Mouse (Mus musculus) left cerebral cortex, adult 2 months (tissue): ENCODE results near the gene Edem3. TPM values are rescaled to one million over a fixed set of nuclear protein-coding genes. Genes with fewer than 3 reads are reported as not detected.

Source experiments
- DNase-seq, 2 experiments: peaks; one replicate each; pipeline ENCODE4 v3.0.0; 2021 to 2022; ENCODE audit warnings: low spot score in 2 of 2, mixed read lengths in 1 of 2; ENCODE audit errors: extremely low spot score in 1 of 2
- H3K27ac ChIP-seq: fragments of 200-600 bp; 2 replicates; pipeline ENCODE4 v1.8.1; 2022
- H3K4me3 ChIP-seq: fragments of 200-600 bp; 2 replicates; pipeline ENCODE4 v1.8.1; 2022
- CTCF ChIP-seq: fragments of 200-600 bp; IDR thresholded peaks from 2 replicates; pipeline ENCODE4 v1.8.1; 2022; ENCODE audit warnings: antibody characterized with exemption, mild to moderate bottlenecking, moderate library complexity
- intact Hi-C: fragments of 180-260 bp; cut with DNase I; formaldehyde crosslinking; loops from one replicate; pipeline ENCODE4 v1.15.1; 2025
- total RNA-seq, 2 experiments: library from RNA; stranded (reverse); gene quantifications; 2 replicates each; pipeline ENCODE4 v1.2.3; 2021

The Edem3 gene
- total RNA-seq, 2 experiments from 2014 or later, result 38.0 to 39.6 TPM

DNA sequence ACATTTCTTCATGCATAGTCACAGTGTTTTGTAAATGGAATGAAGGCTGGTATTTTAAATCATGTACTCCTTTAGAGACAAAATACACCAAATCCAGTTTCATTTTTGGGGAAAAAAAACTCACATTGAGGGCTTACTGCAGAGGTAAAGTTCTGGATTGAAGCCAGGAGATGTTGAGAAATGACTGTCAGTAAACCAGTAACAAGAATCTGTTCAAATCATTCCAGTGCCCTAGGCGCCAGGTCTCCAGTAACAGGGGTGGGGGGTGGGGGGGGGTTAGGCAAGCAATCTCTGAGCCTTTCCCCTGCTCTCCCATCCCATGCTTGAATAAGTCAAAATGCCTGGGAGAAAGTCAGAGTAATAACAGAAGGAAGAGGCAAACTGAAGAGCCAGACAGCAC is 100.4 kb downstream of the Edem3 start:
- no peak for TF ChIP-seq CTCF
- Histone ChIP-seq H3K27ac (no peak overlapping the region), H3K4me3 (no peak overlapping the region)
- DNase-seq, result no peak
- intact Hi-C loops, result no loop called here

DNA sequence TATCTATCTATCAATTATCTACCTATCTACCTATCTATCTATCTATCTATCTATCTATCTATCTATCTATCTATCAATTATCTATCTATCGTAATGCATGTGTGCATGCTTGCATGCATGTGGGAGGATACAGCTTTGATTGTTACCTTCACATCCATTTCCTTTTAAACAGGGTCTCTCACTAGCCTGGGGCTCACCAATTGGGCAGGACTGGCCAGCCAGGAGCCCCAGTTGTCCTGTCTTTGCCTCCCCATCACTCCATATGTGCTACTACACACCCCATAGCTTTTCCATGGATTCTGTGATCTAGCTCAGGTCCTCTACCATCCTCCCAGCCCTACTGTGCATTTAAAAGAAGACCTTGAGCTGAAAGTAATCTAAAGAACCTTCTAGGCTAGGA is 103.3 kb downstream of the Edem3 start:
- no peak for DNase-seq
- H3K4me3 ChIP-seq, result no peak overlapping the region
- no peak overlapping the region for H3K27ac ChIP-seq
- no peak for TF ChIP-seq CTCF
- intact Hi-C loops, result no loop called here

DNA sequence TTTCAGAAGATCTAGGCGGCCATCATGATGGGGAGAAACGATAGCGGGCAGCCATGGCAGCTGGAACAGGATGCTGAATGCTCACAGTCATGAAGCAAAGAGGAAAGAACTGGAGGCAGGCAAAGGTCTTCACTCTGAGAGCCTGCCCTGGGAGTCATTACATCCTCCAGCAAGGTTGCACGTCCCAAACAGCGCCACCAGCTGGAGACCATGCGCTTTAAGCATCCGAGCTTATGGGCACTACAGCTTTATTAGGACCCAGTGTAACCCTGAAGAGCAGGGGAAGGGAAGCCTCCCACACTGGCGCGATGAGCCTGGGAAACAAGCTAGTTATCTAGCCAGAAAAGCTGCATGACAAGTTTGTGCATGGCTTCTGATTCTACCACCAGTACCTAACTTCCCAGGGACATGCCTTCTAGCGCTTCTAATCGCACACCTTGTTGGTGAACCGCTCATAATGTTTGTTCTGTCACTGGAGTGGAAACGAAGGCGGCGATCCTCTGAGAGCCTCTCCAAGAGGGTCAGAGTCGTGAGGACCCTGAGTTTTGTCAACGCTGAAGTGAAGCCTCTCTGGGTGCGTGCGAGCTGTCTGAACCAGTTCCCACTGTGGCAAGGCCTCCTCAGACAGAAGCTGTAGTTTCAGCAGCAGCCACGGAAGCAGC is 106.3 kb downstream of the Edem3 start:
- TF ChIP-seq CTCF, result no peak
- intact Hi-C loops, result no loop called here
- DNase-seq, result no peak
- Histone ChIP-seq H3K27ac (no peak overlapping the region), H3K4me3 (no peak overlapping the region)

DNA sequence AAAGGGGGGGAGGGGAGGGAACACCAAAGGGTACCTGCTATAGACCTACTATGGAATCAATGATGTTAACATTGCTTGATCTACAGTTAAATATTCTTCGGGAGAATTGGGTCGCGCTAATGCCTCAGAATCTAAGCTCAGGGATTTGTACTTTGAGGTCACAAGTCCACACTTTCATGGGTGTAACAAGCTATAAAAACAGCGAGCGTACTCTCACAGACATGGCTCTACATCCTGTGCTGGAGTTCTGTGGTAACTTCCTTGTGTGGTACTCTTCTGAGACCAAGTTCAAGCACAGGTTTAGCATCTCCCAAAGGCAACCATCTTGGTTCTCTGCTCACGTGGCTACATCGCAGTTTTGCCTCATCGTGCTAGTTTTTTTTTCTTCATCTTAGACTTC is 106.9 kb downstream of the Edem3 start:
- TF ChIP-seq CTCF, result no peak
- intact Hi-C loops, result no loop called here
- no peak overlapping the region for H3K27ac ChIP-seq
- DNase-seq, result no peak
- no peak overlapping the region for H3K4me3 ChIP-seq

DNA sequence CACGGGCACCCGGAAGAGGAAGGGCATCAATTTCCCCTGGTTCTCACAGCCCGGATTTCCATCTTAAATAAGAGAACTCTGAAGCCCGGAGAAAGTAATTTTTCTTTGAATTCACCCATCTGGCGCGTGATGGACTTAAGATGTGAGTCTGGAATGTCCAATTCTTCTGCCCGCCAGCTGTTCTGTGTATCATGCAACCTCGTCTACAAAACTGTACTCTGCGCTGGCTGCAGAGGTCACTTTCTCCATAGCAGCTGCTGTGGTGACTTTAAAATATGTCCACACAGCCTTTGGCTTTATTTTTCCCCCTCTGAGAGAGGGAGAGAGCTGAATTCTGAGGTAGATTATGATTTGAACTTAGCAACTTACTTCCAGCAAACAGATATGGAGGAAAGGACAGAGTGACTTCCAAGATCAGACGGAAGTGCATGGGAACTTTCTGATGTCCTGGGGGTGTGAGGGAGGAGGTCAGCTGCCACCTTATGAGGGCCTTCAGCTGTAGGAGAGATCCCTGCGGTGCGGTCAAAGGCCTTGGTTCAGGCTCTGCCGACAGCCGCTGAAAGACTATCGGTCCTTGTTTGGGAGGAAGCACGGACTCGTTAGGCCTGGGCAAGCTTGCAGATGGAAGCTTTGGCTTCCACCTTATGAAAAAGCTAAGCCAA is 108.1 kb downstream of the Edem3 start:
- intact Hi-C loops, result no loop called here
- no peak for DNase-seq
- Histone ChIP-seq H3K27ac (no peak overlapping the region), H3K4me3 (no peak overlapping the region)
- no peak for TF ChIP-seq CTCF

DNA sequence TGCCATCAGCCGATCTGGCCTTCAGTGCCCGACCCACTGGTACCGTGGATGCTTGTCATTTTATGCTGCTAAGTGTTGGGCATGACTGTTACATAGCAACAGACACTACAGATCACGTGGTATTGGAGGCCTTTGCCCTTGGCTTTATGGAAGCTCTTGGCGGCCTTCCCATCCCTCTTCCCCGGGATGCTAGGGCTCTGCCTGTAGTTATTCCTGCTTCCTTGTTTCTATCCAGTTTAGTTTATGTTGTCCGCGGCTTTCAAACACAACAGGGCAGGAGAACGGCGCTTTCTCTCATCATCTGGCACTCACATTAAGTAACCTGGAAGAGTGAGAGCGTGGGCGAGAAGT is 108.6 kb downstream of the Edem3 start:
- no peak overlapping the region for H3K27ac ChIP-seq
- TF ChIP-seq CTCF, result no peak
- DNase-seq, result no peak
- H3K4me3 ChIP-seq, result no peak overlapping the region
- intact Hi-C loops, result no loop called here

DNA sequence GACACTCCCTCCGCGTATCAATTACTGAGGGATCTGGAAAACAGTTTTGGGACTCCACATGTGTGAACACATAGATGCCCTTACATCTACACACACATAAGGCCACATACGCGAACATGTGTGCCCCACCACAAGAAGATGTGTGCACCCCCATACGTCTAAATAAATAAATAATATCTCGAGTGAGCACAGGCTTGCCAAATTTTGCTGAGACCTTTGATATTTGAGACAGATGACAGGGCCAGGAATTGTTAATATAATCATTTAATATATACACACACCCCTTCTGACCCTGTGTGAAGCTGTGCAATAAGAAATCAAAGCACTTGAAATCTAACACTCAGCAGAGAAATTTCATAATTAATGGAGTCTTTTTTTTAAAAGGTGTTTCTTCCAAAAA is 109.2 kb downstream of the Edem3 start:
- no peak overlapping the region for H3K4me3 ChIP-seq
- no peak for TF ChIP-seq CTCF
- intact Hi-C loops, result no loop called here
- no peak overlapping the region for H3K27ac ChIP-seq
- no peak for DNase-seq

Other genes with a start within 250 kb of the Edem3 start
- 1 to 10 TPM; 1.4 to 2.1 TPM for gene Fam129a, start 184.2 kb upstream of the Edem3 start, total RNA-seq